Mouse (Mus musculus) heart, postnatal 0 days (tissue): ENCODE results near the gene Mapt.

Source experiments
- CTCF ChIP-seq: IDR thresholded peaks from 2 replicates; pipeline ENCODE4 v1.5.1; 2016; ENCODE audit warnings: antibody characterized with exemption, control low read depth, low read depth
- EP300 ChIP-seq: IDR thresholded peaks from 2 replicates; pipeline ENCODE4 v1.6.1; 2016; ENCODE audit warnings: antibody characterized with exemption, low read depth

DNA sequence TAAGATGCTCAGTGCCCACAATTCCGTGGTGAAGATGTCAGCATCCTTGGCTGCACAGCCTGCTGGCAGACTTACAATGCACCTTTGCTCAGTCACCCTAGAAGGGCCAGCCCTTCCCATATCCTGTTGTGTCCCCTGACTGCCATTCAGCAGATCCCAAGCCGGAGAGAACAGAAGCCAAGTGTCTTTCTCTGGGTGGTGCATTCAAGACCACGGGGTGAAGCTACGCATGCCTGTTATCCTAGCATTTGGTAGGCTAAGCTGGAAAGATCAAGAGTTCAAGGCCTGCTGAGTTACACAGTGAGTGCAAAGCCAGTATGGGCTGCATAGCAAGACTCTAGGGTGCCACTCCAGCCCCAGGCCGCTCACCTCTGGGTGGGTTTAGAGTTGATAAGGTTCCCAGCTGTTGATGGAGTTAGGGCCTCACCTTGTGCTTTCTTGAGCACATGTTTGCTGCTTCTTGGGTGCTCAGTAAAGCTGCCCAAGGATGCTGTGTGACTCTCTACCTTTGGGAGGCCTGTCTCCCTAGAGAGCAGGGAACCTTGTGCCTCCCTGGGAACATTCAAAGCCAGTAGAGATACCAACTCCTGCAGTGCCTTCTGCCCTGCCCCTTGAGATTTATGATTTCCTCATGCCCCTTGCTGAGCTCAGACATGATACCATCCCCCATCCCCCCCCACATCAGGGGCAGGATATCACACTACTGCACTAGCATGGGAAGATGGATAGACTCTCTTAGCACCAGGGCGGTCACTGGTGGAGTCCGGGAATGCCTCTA lies 61.4 kb downstream of the Mapt start:
- TF ChIP-seq CTCF (no peak), EP300 (no peak)
